Mouse (Mus musculus) frontal cortex, postnatal 10 days (tissue): ENCODE data around the gene Serpinb6e.

Experiments
- DNase-seq, 2 experiments: peaks; one replicate each; pipeline ENCODE4 v3.0.0; 2022; ENCODE audit warnings: low spot score in 2 of 2, mixed read lengths in 1 of 2

Gene Serpinb6e

GRCm38 (mm10) chr13:33843308-33843707 lies at the start of gene Serpinb6e:
Gene Serpinb6e (minus strand): TSS chr13:33843408.
- DNase-seq, result no peak

DNA sequence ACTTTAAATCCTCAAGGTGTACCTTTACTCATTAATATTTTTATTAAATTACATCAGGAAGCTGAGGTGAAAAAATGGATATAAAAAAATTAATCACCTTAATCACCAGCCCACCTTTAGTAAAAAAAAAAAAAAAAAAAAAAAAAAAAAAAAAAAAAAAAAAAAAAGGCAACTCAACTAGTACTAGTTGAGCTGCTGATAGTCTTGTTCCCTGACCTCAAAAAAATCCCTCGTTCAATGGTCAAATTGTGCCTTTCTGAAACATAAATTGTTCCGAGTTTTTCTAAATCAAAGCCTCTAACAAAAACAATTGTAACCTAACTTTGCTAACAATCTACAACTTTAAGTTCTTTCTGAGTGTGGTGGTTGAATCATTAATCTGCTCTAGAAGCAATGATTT lies 12.5 kb downstream of the Serpinb6e start:
- DNase-seq, result no peak

DNA sequence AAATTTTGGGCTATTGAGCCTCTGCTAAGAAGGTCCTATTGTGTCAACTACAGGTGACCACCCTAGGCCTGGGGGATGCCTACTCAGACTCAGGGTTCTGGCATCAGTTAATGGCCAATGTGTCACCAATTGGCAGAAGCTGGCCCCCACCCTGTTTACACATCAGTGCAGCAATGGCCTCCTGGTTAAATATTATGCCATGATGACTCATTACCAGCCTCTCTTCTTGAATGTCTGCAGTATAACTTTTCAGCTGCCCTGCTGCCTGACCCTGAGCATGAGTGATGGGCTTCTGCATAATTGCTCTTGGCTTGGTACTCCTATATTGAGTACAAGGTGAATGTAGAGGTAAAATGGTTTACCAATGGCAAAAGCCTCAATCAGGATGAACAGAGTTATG lies 19.8 kb downstream of the Serpinb6e start:
- DNase-seq, result no peak

DNA sequence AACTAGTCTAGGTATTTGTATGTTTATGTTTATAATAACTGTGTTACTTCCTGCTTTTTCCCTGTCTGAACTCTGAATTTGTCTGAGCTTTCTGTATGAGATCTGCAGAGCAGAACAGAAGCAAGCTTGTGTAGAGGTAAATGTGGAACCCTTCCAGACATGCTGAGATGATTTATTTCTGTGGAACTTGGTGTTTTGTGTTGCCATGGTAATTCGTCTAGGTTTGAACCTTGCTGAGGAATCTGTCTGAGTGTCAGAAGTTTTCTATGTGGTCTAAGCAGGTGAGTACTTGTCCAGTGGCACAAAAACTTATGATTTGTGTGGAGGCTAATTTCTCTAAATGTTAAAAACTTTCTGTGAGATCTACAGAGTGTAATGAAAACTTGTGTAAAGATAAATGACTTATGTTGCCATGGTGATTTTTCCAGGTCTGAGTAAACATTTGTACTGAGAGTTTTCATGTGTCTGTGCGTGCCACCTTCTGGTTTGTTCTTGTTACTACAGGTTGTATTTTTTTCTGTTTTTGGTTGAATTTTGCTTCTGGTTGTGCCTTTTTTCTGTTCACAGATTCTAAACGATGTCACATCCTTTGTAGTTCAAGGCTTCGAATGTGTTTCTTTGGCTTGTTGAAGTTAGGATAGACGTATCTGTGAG lies 21.6 kb downstream of the Serpinb6e start:
- no peak for DNase-seq
